Mouse (Mus musculus) hindbrain, embryonic 13.5 days (tissue): Measurements from ENCODE around the gene St6galnac1. TPM values are rescaled to one million over a fixed set of nuclear protein-coding genes. Genes with fewer than 3 reads are reported as not detected.

Experiments used
- ATAC-seq: fragments of 200-750 bp; cut with Nextera tagmentation; 2 replicates; pipeline ENCODE4 v1.8.0; 2017; ENCODE audit warnings: moderate TSS enrichment; ENCODE audit not compliant: low FRiP score
- H3K27ac ChIP-seq: fragments of 300-500 bp; sonication (generic); 2 replicates; pipeline ENCODE4 v1.5.1; 2015; ENCODE audit warnings: inconsistent platforms, mild to moderate bottlenecking, moderate library complexity
- H3K27me3 ChIP-seq: fragments of 300-500 bp; sonication (generic); 2 replicates; pipeline ENCODE4 v1.6.1; 2015; ENCODE audit warnings: mild to moderate bottlenecking, inconsistent platforms
- H3K36me3 ChIP-seq: fragments of 300-500 bp; sonication (generic); 2 replicates; pipeline ENCODE4 v1.6.1; 2015; ENCODE audit warnings: mild to moderate bottlenecking, inconsistent platforms
- H3K4me1 ChIP-seq: fragments of 300-500 bp; sonication (generic); replicated peaks from 2 replicates; pipeline ENCODE4 v1.6.1; 2015; ENCODE audit warnings: inconsistent platforms
- H3K4me2 ChIP-seq: fragments of 300-500 bp; sonication (generic); 2 replicates; pipeline ENCODE4 v1.6.1; 2015; ENCODE audit warnings: inconsistent platforms, mild to moderate bottlenecking, moderate library complexity
- H3K4me3 ChIP-seq: fragments of 300-500 bp; sonication (generic); 2 replicates; pipeline ENCODE4 v1.5.1; 2015; ENCODE audit warnings: mild to moderate bottlenecking, inconsistent platforms
- H3K9ac ChIP-seq: fragments of 300-500 bp; sonication (generic); 2 replicates; pipeline ENCODE4 v1.6.1; 2015; ENCODE audit warnings: mild to moderate bottlenecking, inconsistent platforms
- H3K9me3 ChIP-seq: fragments of 300-500 bp; sonication (generic); 2 replicates; pipeline ENCODE4 v1.6.1; 2016; ENCODE audit warnings: inconsistent platforms
- WGBS: fragments of 180-500 bp; shearing (Covaris S2); methylation state at CpG from one replicate; pipeline ENCODE4 v1.1.7; 2015; 5-methylcytosine and 5-hydroxymethylcytosine counted together
- polyA plus RNA-seq: library from polyadenylated mRNA; unstranded; fragments of >200 nt; fragmentation: Nextera tagmentation; extraction: Ambion mirVana; gene quantifications from 2 replicates; pipeline ENCODE4 v1.2.1, GENCODE M21; 2015

Gene St6galnac1
- polyA plus RNA-seq, 1 experiment from 2014 or later: not detected

DNA sequence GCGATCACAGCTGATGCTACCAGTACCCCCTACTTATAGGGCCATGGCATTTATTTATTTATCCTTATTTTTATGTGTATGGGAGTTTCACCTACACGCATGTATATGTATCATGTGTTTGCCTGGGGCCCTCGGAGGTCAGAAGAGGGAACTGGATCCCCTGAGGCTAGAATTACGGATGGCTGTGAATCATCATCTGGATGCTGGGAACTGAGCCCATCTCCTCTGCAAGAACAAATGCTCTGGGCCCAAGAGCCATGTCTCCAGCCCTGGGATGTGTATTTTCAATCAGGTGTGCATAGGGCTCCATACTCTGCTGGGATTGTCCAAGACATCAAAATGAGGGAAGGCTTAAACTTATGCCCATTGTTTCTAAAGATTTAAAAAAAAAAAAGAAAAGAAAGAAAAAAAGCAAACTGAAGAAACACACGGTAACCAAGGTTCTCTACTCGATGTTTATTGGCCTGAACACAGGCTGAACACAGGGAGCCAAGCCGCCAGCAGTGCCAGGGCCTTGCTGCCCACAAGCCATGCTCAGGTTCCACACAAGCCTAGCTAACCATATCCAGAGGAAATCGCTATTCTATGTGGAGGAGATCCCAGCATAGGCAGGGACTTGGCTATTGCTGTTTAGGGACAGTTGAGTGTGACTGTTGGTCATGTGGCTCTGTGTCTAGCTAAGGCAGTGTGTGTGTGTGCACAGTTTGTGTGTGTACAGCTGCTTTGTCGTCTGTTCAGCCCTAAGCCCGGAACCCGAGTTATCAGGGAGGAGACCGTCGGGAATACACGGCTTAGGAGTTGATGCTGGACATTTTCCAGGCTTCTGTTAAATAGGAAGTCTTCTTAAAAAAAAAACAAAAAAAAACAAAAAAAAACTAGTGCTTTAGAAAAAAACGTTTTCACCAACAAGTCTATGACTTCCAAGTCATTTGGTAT, 31.1 kb upstream of the St6galnac1 start:
- no peak overlapping the region for H3K4me3 ChIP-seq
- H3K9ac ChIP-seq: no peak overlapping the region
- no peaks in the 10 kb centered on the region for H3K9me3 ChIP-seq
- ATAC-seq: no peak
- H3K4me1 ChIP-seq: peaks cover 40% of the 10 kb centered on the region
- no peaks in the 10 kb centered on the region for H3K27me3 ChIP-seq
- peaks cover 6% of the 10 kb centered on the region for H3K36me3 ChIP-seq
- H3K27ac ChIP-seq: peak overlapping the region; percentile 35; the same call in 1 of the 2 replicates
- WGBS: 83% methylated on average over 15 of the region's 15 CpGs
- H3K4me2 ChIP-seq: no peak overlapping the region

DNA sequence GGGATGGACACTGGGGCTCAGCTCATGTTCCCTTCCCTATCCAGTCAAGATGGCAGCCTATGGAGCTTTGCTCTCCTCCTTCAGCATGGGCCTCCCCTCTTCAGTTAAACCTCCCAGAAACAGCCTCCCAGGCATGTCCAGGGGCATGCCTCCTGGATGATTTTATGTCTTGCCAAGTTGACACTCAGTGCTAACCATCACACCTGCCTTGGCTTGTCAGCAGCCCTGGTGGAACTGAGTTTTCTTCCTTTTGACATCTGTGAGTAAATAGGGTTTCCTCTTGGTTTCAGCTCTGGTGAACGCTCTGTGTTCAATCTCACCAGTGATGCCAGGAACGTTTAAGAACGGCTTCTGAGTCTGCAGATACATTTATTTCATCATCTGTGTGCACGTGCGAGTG, 27.4 kb upstream of the St6galnac1 start:
- no peak for ATAC-seq
- peaks cover 8% of the 10 kb centered on the region for H3K4me1 ChIP-seq
- H3K27me3 ChIP-seq: no peaks in the 10 kb centered on the region
- H3K4me3 ChIP-seq: no peak overlapping the region
- no peak overlapping the region for H3K27ac ChIP-seq
- peaks cover 6% of the 10 kb centered on the region for H3K36me3 ChIP-seq
- no peak overlapping the region for H3K9ac ChIP-seq
- no peaks in the 10 kb centered on the region for H3K9me3 ChIP-seq
- no peak overlapping the region for H3K4me2 ChIP-seq
- WGBS: 91% methylated on average over 5 of the region's 5 CpGs

DNA sequence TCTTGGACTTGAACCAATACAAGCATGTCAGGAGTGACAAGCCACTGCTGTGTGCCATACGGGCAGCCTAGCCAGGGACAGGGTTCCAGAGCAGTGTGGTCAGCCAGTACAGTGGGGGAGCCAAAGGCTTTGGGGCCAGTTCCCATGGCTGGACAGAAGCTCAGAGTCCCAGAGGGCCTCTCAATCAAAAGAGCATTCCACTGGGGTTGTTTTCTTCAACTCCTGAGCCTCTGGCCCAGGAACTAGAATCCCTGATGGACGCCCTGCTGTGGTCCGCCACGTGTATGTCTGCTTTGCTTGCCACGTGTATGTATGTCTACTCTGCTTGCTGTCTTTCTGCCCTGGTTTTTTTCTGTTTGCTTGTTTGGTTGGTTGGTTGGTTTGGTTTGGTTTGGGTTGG, 25.8 kb upstream of the St6galnac1 start:
- H3K9ac ChIP-seq: no peak overlapping the region
- H3K4me2 ChIP-seq: no peak overlapping the region
- no peak for ATAC-seq
- no peaks in the 10 kb centered on the region for H3K9me3 ChIP-seq
- H3K4me3 ChIP-seq: no peak overlapping the region
- H3K4me1 ChIP-seq: peaks cover under 1% of the 10 kb centered on the region
- no peak overlapping the region for H3K27ac ChIP-seq
- 75% methylated on average over 5 of the region's 5 CpGs for WGBS
- peaks cover 6% of the 10 kb centered on the region for H3K36me3 ChIP-seq
- no peaks in the 10 kb centered on the region for H3K27me3 ChIP-seq

DNA sequence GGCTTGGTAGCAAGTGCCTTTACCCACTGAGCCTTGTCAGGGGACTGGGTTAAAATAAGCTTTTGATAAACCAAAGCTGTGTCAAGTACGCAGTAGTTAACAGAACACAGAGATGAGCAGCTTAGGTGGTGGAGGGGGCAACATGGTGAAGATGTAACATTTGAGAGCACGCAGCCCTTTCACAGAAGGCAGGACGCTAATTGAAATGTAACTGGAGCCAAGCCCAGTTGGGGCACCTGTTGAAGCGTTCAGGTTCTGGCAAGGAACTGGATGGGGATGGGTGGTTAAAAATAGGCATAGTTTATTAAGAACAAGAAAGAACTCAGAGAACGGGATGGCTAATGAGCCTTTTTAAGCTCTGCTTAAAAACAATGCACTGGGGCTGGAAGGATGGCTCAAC, 24.1 kb upstream of the St6galnac1 start:
- Histone ChIP-seq H3K4me2 (no peak overlapping the region), H3K27ac (no peak overlapping the region), H3K9me3 (no peaks in the 10 kb centered on the region), H3K27me3 (no peaks in the 10 kb centered on the region), H3K9ac (no peak overlapping the region), H3K4me1 (no peaks in the 10 kb centered on the region; the same call in 1 of the 2 replicates), H3K4me3 (no peak overlapping the region), H3K36me3 (peaks cover 6% of the 10 kb centered on the region)
- ATAC-seq: no peak
- WGBS: 87% methylated on average over 5 of the region's 5 CpGs

DNA sequence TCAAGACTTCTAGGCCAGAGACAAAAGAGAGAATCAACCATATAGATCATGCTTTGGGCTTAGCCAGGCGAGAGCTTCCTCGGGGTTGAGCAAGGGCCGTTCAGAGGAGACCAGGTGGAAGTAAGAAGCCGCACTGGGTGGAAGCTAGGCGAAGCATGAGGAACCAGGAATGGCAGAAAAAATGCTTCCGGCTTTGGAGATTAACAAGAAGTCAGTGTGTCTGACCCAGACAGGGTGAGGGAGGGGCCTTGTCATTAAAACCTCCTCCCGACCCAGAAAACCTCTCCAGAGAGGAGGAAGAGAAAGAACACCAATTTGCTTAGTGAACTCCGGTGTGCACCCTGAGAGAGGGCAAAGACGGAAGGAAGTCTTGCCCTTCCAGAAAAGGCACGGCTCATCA, 8.9 kb upstream of the St6galnac1 start:
- Histone ChIP-seq H3K4me3 (no peak overlapping the region), H3K27me3 (no peaks in the 10 kb centered on the region), H3K4me1 (no peaks in the 10 kb centered on the region), H3K27ac (no peak overlapping the region), H3K4me2 (no peak overlapping the region), H3K9ac (no peak overlapping the region), H3K36me3 (no peaks in the 10 kb centered on the region), H3K9me3 (no peaks in the 10 kb centered on the region)
- no peak for ATAC-seq
- WGBS: 94% methylated on average over 10 of the region's 10 CpGs

DNA sequence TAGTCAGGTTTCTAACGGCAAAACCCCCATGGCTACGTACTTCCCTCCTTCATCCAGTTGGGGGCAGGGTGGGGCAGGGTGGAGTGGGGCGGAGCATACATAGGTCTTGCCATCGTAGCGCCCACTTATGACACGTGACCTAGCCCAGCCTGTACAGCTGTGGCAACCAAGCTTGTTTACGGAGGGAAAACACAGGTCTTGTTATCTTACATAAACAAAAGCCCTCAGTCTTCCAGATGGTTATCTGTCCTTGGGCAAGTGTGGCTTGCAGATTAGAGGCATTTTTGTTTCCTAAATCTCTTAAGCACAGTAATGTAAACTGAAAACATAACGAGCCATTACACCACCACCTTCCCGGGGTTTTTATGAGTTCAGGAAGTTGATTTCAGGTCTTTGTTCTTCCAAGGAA, 7.4 kb upstream of the St6galnac1 start:
- Histone ChIP-seq H3K36me3 (no peaks in the 10 kb centered on the region), H3K4me2 (no peak overlapping the region), H3K9me3 (no peaks in the 10 kb centered on the region), H3K27me3 (no peaks in the 10 kb centered on the region), H3K9ac (no peak overlapping the region), H3K4me1 (no peaks in the 10 kb centered on the region), H3K27ac (no peak overlapping the region), H3K4me3 (no peak overlapping the region)
- WGBS: 76% methylated on average over 9 of the region's 9 CpGs
- ATAC-seq: no peak

DNA sequence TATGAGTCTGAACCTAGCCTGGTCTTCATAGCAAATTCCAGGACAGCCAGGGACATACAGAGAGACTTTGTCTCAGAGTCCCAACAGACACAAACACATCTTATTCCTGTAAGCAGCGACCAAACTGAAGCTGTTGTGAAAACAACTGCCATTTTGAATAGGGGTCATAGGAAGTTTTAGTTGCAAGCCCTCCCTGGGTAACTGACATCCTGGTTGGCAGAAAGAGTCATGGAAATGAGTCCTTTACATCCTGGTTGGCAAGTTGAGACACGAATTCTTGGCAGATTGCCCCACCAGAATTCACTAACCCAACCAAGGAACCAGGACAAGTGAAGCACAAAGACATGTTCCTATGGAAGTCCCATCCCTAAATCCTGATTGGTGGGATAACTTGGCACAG, 2.1 kb downstream of the St6galnac1 start:
- H3K27me3 ChIP-seq: no peaks in the 10 kb centered on the region
- 59% methylated on average over 2 of the region's 2 CpGs for WGBS
- no peak overlapping the region for H3K4me3 ChIP-seq
- no peak overlapping the region for H3K4me2 ChIP-seq
- ATAC-seq: no peak
- no peaks in the 10 kb centered on the region for H3K4me1 ChIP-seq
- no peaks in the 10 kb centered on the region for H3K36me3 ChIP-seq
- no peak overlapping the region for H3K9ac ChIP-seq
- H3K9me3 ChIP-seq: no peaks in the 10 kb centered on the region
- no peak overlapping the region for H3K27ac ChIP-seq

DNA sequence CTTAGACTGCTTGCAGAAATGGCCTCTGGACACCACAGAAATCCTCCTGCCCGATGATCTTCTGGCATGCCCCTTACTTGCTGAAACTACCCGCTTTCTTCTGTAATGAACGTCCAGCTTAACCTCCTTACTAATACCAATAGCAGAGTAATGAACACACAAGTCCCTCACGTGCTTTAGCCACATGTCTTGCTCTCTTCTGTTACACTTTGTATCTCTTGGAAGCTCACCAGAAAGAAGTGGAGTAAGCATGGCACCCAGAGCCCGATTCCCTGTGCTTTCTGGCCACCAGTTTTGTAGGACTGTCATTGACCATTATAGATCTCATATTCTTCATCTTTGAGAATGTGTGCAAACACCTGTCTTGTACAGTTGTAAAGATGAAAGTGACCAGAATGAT, 5.4 kb downstream of the St6galnac1 start:
- Histone ChIP-seq H3K4me1 (no peaks in the 10 kb centered on the region), H3K9ac (no peak overlapping the region), H3K36me3 (no peaks in the 10 kb centered on the region), H3K27me3 (no peaks in the 10 kb centered on the region), H3K9me3 (no peaks in the 10 kb centered on the region), H3K4me2 (no peak overlapping the region), H3K27ac (no peak overlapping the region), H3K4me3 (no peak overlapping the region)
- WGBS: 86% methylated on average over 5 of the region's 5 CpGs
- ATAC-seq: no peak

DNA sequence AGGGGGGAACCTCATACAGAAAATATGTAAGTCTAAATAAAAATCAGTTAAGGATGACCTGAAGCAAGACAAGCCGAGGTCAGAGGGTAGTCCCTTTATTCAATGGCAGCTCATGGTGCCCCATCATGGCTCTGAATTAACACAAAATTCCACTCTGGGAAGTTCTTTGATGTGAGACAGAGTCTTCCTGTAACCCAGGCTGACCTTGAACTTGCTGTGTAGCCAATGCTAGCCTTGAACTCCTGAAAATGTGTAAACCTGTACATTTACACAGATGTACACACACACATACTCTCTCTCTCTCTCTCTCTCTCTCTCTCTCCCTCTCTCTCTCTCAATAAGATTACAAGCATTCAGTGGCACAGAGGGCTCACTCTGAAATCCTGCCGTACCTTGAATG, 10.4 kb downstream of the St6galnac1 start:
- H3K9ac ChIP-seq: no peak overlapping the region
- no peak for ATAC-seq
- H3K4me3 ChIP-seq: no peak overlapping the region
- H3K27me3 ChIP-seq: no peaks in the 10 kb centered on the region
- H3K9me3 ChIP-seq: no peaks in the 10 kb centered on the region
- no peak overlapping the region for H3K4me2 ChIP-seq
- no peaks in the 10 kb centered on the region for H3K4me1 ChIP-seq
- H3K27ac ChIP-seq: no peak overlapping the region
- WGBS: 92% methylated on average over 2 of the region's 2 CpGs
- H3K36me3 ChIP-seq: no peaks in the 10 kb centered on the region

DNA sequence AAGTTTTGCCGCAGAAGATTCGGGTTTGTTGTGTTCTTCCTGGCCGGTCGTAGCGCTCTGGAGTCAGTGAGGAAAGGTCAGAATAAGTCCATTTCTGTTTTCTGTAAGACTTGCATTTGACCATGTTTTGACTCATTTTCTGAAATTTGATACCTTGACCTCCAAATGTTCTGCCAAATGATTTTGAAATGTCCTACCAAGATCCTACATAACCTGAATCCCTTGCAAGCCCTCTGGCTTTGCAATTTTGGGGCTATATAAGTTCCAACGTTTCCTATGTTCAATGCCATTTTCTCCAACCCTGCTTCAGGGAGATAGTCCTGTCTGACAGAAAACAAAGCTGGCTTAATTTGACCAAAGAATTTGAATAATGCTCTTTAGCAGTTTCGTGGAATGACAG, 11.0 kb downstream of the St6galnac1 start:
- Histone ChIP-seq H3K27me3 (no peaks in the 10 kb centered on the region), H3K36me3 (no peaks in the 10 kb centered on the region), H3K4me3 (no peak overlapping the region), H3K9ac (no peak overlapping the region), H3K27ac (no peak overlapping the region), H3K9me3 (no peaks in the 10 kb centered on the region), H3K4me1 (no peaks in the 10 kb centered on the region), H3K4me2 (no peak overlapping the region)
- WGBS: 96% methylated on average over 7 of the region's 7 CpGs
- ATAC-seq: no peak

DNA sequence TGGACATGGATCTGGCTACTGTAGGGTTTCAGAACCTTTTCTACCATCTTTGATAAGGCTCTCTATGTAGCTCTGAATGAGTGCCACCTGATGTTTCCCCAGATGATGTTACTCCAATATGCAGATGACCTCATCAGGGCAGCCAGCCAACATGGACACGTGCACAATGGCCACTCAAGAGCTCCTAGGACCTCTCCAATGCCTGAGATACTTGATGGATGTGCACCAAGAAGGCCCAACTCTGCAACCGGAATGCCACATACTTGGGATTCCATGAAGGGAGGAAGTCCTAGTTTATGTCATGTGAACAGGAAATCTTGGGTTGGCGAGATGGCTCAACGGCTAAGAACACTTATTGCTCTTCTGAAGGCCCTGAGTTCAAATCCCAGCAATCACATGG, 20.1 kb downstream of the St6galnac1 start:
- Histone ChIP-seq H3K9ac (no peak overlapping the region), H3K9me3 (no peaks in the 10 kb centered on the region), H3K27ac (no peak overlapping the region), H3K27me3 (no peaks in the 10 kb centered on the region), H3K4me3 (no peak overlapping the region), H3K36me3 (no peaks in the 10 kb centered on the region), H3K4me2 (no peak overlapping the region), H3K4me1 (no peaks in the 10 kb centered on the region)
- 88% methylated on average over 4 of the region's 4 CpGs for WGBS
- ATAC-seq: no peak

DNA sequence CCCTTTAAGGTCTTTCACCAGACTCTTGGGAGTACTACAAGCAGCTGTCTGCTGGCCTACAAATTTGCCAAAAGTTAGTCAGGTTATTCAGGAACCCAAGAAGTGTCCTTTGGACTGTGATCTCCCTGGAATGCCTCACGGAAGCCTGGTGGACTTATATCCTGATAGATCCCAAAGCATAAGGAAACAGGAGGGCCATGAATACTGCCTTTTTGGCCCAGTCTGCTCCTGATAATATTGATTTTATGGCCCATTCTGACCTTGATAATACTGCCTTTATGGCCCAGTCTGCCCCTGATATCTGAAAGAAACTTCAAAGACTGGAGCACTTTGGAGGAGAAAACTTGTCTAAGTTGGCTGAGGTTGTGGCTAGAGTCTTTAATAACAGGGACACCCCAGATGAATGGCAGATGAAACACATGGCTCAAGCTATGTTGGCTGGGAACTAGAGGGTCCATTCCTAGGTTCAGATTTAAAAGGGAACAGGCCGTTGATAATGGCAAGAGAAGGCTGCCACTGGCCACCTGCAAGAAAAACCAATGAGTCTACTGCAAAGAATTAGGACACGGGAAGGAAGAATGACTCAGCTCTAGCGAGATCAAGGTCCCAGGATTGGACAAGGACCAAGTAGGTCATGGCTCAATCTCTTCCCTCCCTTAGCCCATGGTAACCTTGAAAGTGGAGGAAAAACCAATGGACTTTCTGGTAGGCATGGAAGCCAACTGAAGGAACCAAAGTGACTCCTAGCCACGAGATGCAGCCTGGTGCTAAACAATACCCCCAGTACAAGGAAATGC, 21.4 kb downstream of the St6galnac1 start:
- WGBS: 92% methylated on average over 5 of the region's 5 CpGs
- no peak for ATAC-seq
- H3K9me3 ChIP-seq: no peaks in the 10 kb centered on the region
- no peaks in the 10 kb centered on the region for H3K27me3 ChIP-seq
- H3K27ac ChIP-seq: no peak overlapping the region
- H3K4me3 ChIP-seq: no peak overlapping the region
- no peak overlapping the region for H3K4me2 ChIP-seq
- H3K36me3 ChIP-seq: no peaks in the 10 kb centered on the region
- no peaks in the 10 kb centered on the region for H3K4me1 ChIP-seq
- H3K9ac ChIP-seq: no peak overlapping the region
